Comparison of ENCODE assay signal across 8 mouse cellular contexts in the genomic region with DNA sequence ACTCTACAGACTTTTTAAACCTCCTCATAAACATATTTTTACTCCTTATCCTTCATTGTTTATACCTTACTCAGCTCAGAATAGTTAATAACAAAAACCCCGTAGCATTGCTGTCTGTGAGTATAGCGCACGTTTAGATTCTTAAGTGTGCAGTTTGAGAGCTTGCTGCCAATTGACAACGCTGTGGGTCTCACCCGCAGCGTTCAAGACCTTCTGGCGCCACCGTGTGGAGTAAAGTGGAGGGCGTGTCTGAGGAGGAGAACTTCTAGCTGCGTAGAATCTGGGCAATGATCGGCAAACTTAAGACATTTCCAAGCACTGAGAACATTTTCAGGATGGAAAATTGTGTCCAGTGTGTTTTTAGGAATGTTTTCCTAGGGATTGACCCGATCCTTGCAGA.
A peak's percentile ranks its signal among the peaks of the same experiment; 100 is the strongest.
DNase-seq lines count a peak whose midpoint lies in the region; ATAC-seq and TF ChIP-seq lines count a peak whose summit lies in the region.

No protein-coding gene starts in this region.

- H3K9me3 ChIP-seq in hindbrain, embryonic 11.5 days (ENCODE audit: control insufficient read depth, low read length): no peaks in the 10 kb centered on the region
- no peaks in the 10 kb centered on the region for H3K9me3 ChIP-seq in hindbrain, embryonic 13.5 days
- H3K9me3 ChIP-seq in limb, embryonic 13.5 days: no peaks in the 10 kb centered on the region

- no peaks in the 10 kb centered on the region for H3K36me3 ChIP-seq in hindbrain, embryonic 11.5 days (ENCODE audit: control insufficient read depth, insufficient read depth, low read length)
- peaks cover 25% of the 10 kb centered on the region for H3K36me3 ChIP-seq in hindbrain, embryonic 13.5 days
- no peaks in the 10 kb centered on the region for H3K36me3 ChIP-seq in limb, embryonic 13.5 days

- H3K27ac ChIP-seq in hindbrain, embryonic 11.5 days (ENCODE audit: low read depth, low read length): no peak overlapping the region
- H3K27ac ChIP-seq in hindbrain, embryonic 13.5 days: no peak overlapping the region
- H3K27ac ChIP-seq in gastrocnemius, adult 2 months: no peak overlapping the region
- no peak overlapping the region for H3K27ac ChIP-seq in limb, embryonic 13.5 days

- H3K27me3 ChIP-seq in hindbrain, embryonic 11.5 days (ENCODE audit: control insufficient read depth, insufficient read depth, low read length): 0 out of 2 replicates have a peak, but pooled peaks cover 3% of the 10 kb centered on the region
- peaks cover 15% of the 10 kb centered on the region for H3K27me3 ChIP-seq in hindbrain, embryonic 13.5 days
- H3K27me3 ChIP-seq in limb, embryonic 13.5 days: peaks cover 9% of the 10 kb centered on the region; the same call in 1 of the 2 replicates

- H3K4me1 ChIP-seq in hindbrain, embryonic 11.5 days (replicated peaks; ENCODE audit: control insufficient read depth, insufficient read depth, low read length): no peaks in the 10 kb centered on the region
- H3K4me1 ChIP-seq in hindbrain, embryonic 13.5 days (replicated peaks): no peaks in the 10 kb centered on the region
- H3K4me1 ChIP-seq in limb, embryonic 13.5 days: peaks cover 7% of the 10 kb centered on the region; the same call in 1 of the 2 replicates

- H3K9ac ChIP-seq in hindbrain, embryonic 11.5 days (ENCODE audit: low read depth, low read length): no peak overlapping the region
- H3K9ac ChIP-seq in hindbrain, embryonic 13.5 days: no peak overlapping the region
- no peak overlapping the region for H3K9ac ChIP-seq in limb, embryonic 13.5 days

- intact Hi-C loops in gastrocnemius, adult 2 months (cut with DNase I): loop anchor here (2.0 to 5.0 kb wide), 3 partner anchors 122 to 567 kb away; no protein-coding TSS in a partner anchor

- TF ChIP-seq CTCF in gastrocnemius, adult 2 months (IDR thresholded peaks at IDR 0.05): peak; percentile 91

- ATAC-seq in hindbrain, embryonic 11.5 days (ENCODE audit: low FRiP score): no peak
- no peak for ATAC-seq in hindbrain, embryonic 13.5 days (ENCODE audit: low FRiP score)
- ATAC-seq in limb, embryonic 13.5 days (ENCODE audit: low FRiP score, low read depth): peak; percentile 57; the same call in 1 of the 2 replicates

- DNase-seq in hindbrain, embryonic 11.5 days (ENCODE audit: low spot score): peak; percentile 90
- peak; percentile 77 to 90 for DNase-seq in cerebellum, postnatal 25 days
- peak; percentile 87 for DNase-seq in gastrocnemius, adult 2 months
- peak; percentile 41 to 81 for DNase-seq in kidney, adult 8-10 months
- peak; percentile 19 to 53 for DNase-seq in natural killer cell, adult 2 months (ENCODE audit: low spot score in 2 of 2)
- DNase-seq in spleen, postnatal 4 days (ENCODE audit: low spot score in 2 of 2): peak; percentile 58 to 82

- 18% methylated on average over 12 of the region's 12 CpGs for WGBS in hindbrain, embryonic 11.5 days
- WGBS in hindbrain, embryonic 13.5 days: 16% methylated on average over 12 of the region's 12 CpGs
- 11% methylated on average over 12 of the region's 12 CpGs for WGBS in limb, embryonic 13.5 days

- no peak overlapping the region for H3K4me2 ChIP-seq in hindbrain, embryonic 11.5 days (replicated peaks; ENCODE audit: low read depth, low read length)
- H3K4me2 ChIP-seq in hindbrain, embryonic 13.5 days: no peak overlapping the region
- H3K4me2 ChIP-seq in limb, embryonic 13.5 days (replicated peaks): no peak overlapping the region

- H3K4me3 ChIP-seq in hindbrain, embryonic 11.5 days (ENCODE audit: low read depth, low read length): no peak overlapping the region
- no peak overlapping the region for H3K4me3 ChIP-seq in hindbrain, embryonic 13.5 days
- H3K4me3 ChIP-seq in gastrocnemius, adult 2 months: no peak overlapping the region
- H3K4me3 ChIP-seq in limb, embryonic 13.5 days: no peak overlapping the region

Comparison
In these comparisons a context has a peak if more than half of its experiments do, and no peak if none do; other contexts are left out.
1. DNase-seq: peak in every context shown above with its lines; median percentile 90 in hindbrain, embryonic 11.5 days; 87 in gastrocnemius, adult 2 months; 84 in cerebellum, postnatal 25 days; 70 in spleen, postnatal 4 days; 61 in kidney, adult 8-10 months; 36 in natural killer cell, adult 2 months.